Mouse (Mus musculus): ENCODE data around the gene Setd1b.
"Not testable (repeated sequence)": the region's sequence is repeated elsewhere in the genome, so short reads cannot be mapped to it uniquely, and the experiment has no call there.

The Setd1b gene

GRCm38 (mm10) chr5:123201987-123202386 is 60.0 kb downstream of the Setd1b start:
- DNase-seq (ENCODE audit: low read depth, low spot score) = no peak

- DNase-seq (ENCODE audit: low read depth, low spot score) = not testable (repeated sequence)
These were observed 60.8 kb downstream of the Setd1b start for GRCm38 (mm10) chr5:123202771-123203170.

DNA sequence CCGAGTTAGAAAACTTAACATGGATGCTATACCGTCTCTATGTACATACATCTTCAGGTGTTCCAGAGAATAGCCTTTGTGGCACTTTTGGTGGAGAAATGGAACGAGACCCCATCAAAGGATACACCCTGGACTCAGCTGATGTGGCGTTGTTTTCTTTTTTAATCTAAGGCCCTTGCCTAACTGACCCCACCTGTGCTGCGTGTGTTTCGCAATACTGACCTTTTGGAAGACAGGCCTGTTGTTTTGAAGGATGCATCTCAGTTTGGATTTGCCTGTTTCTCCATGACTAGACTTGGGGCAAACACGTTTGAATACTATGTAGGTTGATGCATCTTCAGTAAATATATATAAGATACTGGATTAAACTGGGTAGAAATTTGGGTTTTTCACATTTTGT is 61.6 kb downstream of the Setd1b start:
- not testable (repeated sequence) for DNase-seq (ENCODE audit: low read depth, low spot score)
